Mouse (Mus musculus): ENCODE measurements around the gene G3bp1. TPM values are rescaled to one million over a fixed set of nuclear protein-coding genes. Genes with fewer than 3 reads are reported as not detected.

The G3bp1 gene
- polyA plus RNA-seq (2012; rRNA removed) = 25.7 and 31.3 TPM in 2 replicates

GRCm38 (mm10) chr11:55469048-55469843 is at the start of gene G3bp1:
Gene G3bp1 (plus strand): TSS chr11:55469685.

GRCm38 (mm10) chr11:55422978-55423377 is 46.5 kb upstream of the G3bp1 start, which contains the start of gene Sparc:
Gene Sparc (minus strand): TSS chr11:55423183.

DNA sequence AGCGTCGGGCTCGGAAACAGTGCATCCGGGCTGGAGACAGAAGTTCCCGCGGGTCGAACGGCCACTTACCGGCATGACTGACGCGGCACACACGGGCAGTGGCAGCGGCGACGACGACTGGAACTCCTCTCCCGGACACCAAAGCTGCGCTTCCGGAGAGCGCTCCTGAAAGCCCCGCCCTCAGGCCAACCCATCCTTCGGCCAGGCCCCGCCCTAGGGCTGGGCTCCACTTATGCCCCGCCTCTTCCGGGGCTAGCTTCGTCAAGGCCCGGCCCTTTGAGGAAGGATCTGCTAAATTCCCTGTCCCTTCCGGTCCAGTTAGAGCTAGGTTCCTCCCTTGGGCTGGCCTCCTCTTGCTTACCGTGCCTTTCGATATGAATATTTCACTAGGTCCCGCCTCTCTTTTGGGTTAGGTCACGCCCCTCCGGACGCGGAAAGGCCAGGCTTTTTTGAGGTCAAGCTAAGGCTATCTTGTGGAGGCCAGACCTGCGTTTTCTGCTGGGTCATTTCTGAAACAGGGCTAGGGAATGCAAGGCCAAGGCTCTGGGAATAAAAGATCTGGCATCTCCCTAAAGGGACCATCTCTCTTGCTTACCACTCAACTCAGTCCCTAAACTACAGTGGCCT is 8.4 kb upstream of the G3bp1 start, which contains the start of gene Atox1:
Gene Atox1 (minus strand): TSS at position 221 of the 627 bp plus-strand sequence.

Other genes with a start within 250 kb of the G3bp1 start
- gene Fat2, start 133.1 kb upstream of the G3bp1 start, polyA plus RNA-seq (2012; rRNA removed) = not detected in 2 replicates
- gene Sparc, start 46.5 kb upstream of the G3bp1 start, polyA plus RNA-seq (2012; rRNA removed) = 58.6 and 74.5 TPM in 2 replicates
- gene Atox1, start 8.4 kb upstream of the G3bp1 start, polyA plus RNA-seq (2012; rRNA removed) = 107 and 129 TPM in 2 replicates
- gene Glra1, start 138.5 kb downstream of the G3bp1 start, polyA plus RNA-seq (2012; rRNA removed) = not detected in 2 replicates

Data from liver, embryonic 14 days (tissue).